Mouse (Mus musculus): ENCODE data around the gene Ubr3. TPM values are rescaled to one million over a fixed set of nuclear protein-coding genes. Genes with fewer than 3 reads are reported as not detected.

The Ubr3 gene
- total RNA-seq (2021): 100 to 1,000 TPM; 151 to 165 TPM
- long read RNA-seq, experiment 1, partial matches to known transcripts: 34 of 47 reads
- long read RNA-seq, experiment 1, other reads (novel, unspliced or antisense): 12 of 47 reads
- long read RNA-seq, experiment 2, full-length matches to known transcripts: 2 of 54 reads
- long read RNA-seq, experiment 2, partial matches to known transcripts: 10 of 54 reads
- long read RNA-seq, experiment 2, other reads (novel, unspliced or antisense): 42 of 54 reads

DNA sequence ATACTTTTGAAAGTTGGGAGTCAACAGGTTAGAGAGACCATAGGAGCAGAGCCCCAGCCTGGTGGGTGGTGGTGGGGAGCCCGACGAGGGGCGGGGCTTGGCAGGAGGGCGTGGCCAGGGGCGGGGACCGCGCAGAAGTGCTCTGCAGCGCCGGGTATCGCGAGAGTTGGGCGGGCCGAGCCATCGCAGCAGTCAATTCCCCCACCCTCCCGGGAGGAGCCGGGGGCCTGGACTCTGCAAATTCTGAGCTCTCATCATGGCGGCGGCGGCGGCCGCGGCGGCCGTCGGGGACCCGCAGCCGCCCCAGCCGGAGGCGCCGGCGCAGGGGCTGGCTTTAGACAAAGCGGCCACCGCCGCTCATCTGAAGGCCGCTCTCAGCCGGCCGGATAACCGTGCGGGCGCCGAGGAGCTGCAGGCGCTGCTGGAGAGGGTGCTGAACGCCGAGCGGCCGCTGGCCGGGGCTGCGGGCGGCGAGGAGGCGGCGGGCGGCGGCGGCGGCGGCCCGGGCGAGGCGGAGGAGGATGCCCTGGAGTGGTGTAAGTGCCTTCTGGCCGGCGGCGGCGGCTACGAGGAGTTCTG is at the start of gene Ubr3:
TSS of gene Ubr3 (plus strand) at position 208 of the 579 bp plus-strand sequence.
- DNase-seq: peak; percentile 98

GRCm38 (mm10) chr2:69849215-69849614 is 47.8 kb upstream of the Ubr3 start:
- no peak for DNase-seq

DNA sequence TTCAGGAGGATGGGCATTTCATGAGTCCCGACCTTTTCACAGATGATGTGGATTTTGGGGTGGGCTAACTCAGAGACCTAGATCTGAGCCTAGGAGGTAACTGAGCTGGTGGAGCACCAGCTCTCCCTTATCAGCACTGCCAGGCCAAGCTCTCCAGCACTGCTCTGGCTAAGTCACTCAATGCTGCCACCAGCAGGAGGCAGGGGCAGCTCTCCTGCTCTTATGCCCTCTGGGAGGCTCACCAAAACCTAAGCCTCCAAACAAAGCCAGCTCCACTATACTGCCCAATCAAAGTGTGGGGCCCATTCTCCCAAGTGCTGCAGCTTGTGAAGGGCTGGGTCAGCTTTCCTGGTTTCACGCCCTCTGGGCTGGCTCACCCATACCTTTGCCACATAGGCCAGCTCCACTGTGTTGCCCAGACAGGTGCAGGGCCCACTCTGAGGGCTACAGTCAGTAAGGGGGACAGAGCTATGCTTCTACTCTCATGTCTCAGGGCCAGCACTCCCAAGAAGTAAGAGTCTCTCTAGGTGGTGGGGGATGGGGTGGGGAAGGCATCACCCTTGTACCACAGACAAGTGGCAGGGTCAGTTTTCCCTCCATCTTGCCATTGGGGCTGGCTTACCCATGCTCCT is 45.5 kb upstream of the Ubr3 start:
- DNase-seq: no peak

DNA sequence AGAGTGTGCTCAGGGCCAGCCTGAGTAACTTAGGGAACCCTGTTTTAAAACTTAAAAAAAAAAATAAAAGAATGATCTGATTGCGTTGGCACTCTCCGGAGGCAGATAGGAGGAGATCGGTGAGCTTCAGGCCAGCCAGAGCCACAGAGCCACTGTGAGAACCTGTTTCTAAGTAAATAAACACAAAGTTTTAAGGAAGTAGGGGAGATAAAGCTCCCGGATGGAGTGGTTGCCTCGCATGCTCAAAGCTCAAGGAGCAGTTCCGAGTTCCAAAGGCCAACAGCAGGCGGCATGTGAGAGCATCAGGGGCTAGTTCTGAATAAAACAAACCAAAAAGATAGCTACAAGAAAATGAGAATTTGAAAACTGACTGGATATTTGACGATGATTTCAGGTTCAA is 40.7 kb upstream of the Ubr3 start:
- no peak for DNase-seq

DNA sequence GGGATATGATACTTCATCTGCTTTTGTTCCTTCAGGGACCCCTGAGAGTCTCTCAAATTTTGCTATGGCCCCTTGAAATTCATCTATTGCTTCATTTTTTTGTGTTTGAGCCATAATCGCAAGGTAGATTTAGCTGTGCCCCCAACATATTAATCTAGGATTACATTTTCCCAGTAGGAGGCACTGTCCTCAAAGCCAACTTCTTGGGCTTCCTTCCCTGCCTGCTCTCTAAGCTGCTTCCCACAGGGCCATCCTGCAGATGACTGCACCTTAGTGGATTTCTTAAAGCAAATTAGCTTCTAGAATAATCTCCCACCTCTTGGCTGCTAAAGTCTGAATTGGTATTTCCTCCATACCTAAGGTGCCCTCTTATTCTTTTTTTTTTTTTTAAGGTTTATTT is 39.2 kb upstream of the Ubr3 start:
- no peak for DNase-seq

GRCm38 (mm10) chr2:69860972-69861452 is 36.0 kb upstream of the Ubr3 start:
- DNase-seq: no peak

- DNase-seq: peak; percentile 91
Observed at GRCm38 (mm10) chr2:69861485-69862091, 35.5 kb upstream of the Ubr3 start, which contains the start of gene Ssb. Ssb (plus strand) TSS chr2:69861562.

- DNase-seq: no peak
Observed at GRCm38 (mm10) chr2:69862117-69862657, 34.9 kb upstream of the Ubr3 start.

- DNase-seq: no peak
Observed at GRCm38 (mm10) chr2:69883990-69884391, 13.1 kb upstream of the Ubr3 start.

DNA sequence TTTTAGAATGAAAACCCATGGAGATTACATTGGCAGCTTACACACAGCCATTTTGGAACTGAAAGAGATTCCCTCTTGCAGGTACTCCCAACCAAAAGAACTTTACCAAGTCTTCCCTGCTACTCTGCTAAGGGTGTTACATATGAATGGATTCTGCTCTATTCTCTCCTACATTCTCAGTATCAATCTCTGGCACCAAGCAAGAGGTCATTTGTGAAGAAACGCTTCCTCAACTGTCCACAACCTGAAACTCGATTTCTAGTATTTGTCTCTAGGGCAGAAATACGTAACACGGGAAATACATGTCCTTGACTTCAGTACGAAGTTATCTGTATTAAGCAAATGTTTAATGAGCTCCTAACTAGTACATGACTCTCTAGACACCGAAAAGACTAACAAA is 12.5 kb upstream of the Ubr3 start:
- DNase-seq: no peak

DNA sequence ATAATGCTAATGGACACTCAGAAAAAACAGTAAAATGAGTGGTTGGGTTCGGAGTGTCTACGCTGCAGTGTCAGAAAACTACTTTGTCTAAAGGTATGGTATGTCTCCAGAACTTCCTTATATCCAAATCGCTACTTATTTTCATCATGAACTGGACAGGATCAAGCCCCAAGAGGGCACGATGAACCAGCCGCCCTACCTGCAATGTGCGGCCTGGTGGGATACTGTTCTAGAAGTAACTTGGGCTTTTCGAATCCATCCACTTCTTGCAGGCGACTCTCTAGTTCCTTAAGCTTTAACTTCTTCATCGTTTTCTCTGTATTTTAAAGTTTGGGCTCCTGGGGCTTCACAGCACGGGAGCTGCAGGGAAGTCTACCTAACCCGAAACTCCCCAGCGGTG is 12.0 kb upstream of the Ubr3 start:
- DNase-seq: no peak

- peak; percentile 82 for DNase-seq
Observed at GRCm38 (mm10) chr2:69885451-69886305, 11.4 kb upstream of the Ubr3 start, which contains the start of gene Mettl5. Mettl5 (minus strand) TSS chr2:69885615.

- DNase-seq: no peak
Observed at GRCm38 (mm10) chr2:69888957-69889356, 8.1 kb upstream of the Ubr3 start.

- DNase-seq: no peak
Observed at GRCm38 (mm10) chr2:69890843-69891242, 6.2 kb upstream of the Ubr3 start.

- no peak for DNase-seq
Observed at GRCm38 (mm10) chr2:69893145-69893544, 3.9 kb upstream of the Ubr3 start.

DNA sequence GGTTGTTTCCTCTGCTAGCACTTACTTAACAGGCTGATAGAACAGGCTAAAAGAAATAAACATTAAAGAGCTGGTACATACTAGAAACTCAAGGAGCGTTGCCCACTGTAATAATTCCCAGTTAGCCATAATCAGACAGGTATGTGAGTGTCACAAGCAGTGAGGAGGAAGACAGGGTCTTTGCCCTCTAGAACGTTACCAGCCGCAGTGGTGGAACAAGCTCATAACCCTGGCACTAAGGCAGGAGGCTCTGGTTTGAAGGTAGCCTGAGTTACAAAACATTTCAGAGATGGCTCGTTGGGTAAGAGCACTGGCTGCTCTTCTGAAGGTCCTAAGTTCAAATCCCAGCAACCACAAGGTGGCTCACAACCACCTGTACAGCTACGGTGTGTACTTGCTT is 3.2 kb upstream of the Ubr3 start:
- DNase-seq: no peak

GRCm38 (mm10) chr2:69895502-69896223 is 1.4 kb upstream of the Ubr3 start:
- no peak for DNase-seq

- DNase-seq: no peak
Observed at GRCm38 (mm10) chr2:69896224-69896581, 843 bp upstream of the Ubr3 start.

DNA sequence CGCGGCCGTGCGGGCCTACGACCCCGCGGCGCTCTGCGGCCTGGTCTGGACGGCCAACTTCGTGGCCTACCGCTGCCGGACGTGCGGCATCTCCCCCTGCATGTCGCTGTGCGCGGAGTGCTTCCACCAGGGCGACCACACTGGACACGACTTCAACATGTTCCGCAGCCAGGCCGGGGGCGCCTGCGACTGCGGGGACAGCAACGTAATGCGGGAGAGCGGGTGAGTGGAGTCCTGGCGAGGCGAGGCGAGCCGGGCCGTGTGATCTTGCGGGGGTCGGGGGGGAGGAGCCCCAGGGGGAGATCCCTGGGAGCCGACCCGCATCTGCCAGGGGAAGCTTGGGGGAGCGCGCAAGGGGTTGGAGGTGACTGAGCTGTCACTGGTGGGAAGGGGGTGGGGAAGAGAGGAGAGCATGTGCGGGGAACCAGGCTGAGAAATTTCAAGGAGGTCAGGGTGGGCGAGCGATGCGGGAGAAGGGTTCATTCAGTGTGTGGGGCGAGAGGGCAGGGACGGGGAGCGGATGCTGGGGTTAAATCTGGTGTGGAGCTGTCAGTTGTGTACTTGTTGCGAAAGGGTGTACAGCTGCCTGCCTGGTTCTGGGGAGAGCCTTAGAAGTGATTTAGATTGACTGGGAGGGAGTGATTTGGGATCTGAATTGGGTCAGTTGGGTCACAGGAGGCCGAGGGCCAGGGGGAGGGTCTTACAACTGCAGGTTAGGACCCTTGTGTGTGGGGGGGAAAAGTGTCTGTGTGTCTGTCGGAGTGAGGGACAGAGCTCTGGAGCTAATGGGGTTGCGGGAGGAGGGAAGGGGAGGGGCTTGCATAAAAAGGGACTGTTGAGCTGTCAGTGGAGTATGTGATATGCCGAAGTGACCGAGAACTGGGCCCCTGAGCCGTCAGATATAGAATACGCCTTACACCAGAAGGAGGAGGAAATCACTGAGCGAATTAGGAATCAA is 851 bp downstream of the Ubr3 start:
- DNase-seq: peak; percentile 39

- DNase-seq: no peak
Observed at GRCm38 (mm10) chr2:69903541-69903940, 6.5 kb downstream of the Ubr3 start.

Data from gastrocnemius, postnatal 25 days (tissue).